Mouse (Mus musculus): ENCODE measurements at regions not wholly inside any gene's neighbourhood (a gene's known extent, or its start where the extent isn't known, plus 50 kb on each side); places are given as distances from the start of the nearest gene placed in this dataset.

- 91% methylated on average over 9 of the region's 9 CpGs for WGBS
- DNase-seq (ENCODE audit: low spot score) (no peak), ATAC-seq (ENCODE audit: low FRiP score) (no peak)
- no peak overlapping the region for H3K4me3 ChIP-seq (ENCODE audit: low read depth, low read length)
- H3K27ac ChIP-seq (ENCODE audit: low read depth, low read length), result no peak overlapping the region
- H3K9me3 ChIP-seq (ENCODE audit: low read length), result no peaks in the 10 kb centered on the region
- H3K4me1 ChIP-seq (ENCODE audit: insufficient read depth, low read length), result no peaks in the 10 kb centered on the region
- no peaks in the 10 kb centered on the region for H3K27me3 ChIP-seq (ENCODE audit: insufficient read depth, low read length)
- TF ChIP-seq CTCF (IDR thresholded peaks at IDR 0.05), result no peak
- no peak overlapping the region for H3K9ac ChIP-seq (replicated peaks; ENCODE audit: low read length, poor library complexity, severe bottlenecking)
- no peak overlapping the region for H3K4me2 ChIP-seq (ENCODE audit: low read depth, low read length, poor library complexity, severe bottlenecking)
- no peaks in the 10 kb centered on the region for H3K36me3 ChIP-seq (ENCODE audit: insufficient read depth, low read length)
These were observed 66.3 kb downstream of the Gpr6 start for GRCm38 (mm10) chr10:41005776-41006175.

GRCm38 (mm10) chr10:41004753-41005152, 67.3 kb downstream of the Gpr6 start:
- DNase-seq (ENCODE audit: low spot score) (no peak), ATAC-seq (ENCODE audit: low FRiP score) (0 out of 2 replicates have a peak, but pooled peaks have one; percentile 31)
- Histone ChIP-seq H3K27ac (ENCODE audit: low read depth, low read length) (no peak overlapping the region), H3K27me3 (ENCODE audit: insufficient read depth, low read length) (no peaks in the 10 kb centered on the region), H3K4me2 (ENCODE audit: low read depth, low read length, poor library complexity, severe bottlenecking) (no peak overlapping the region), H3K4me3 (ENCODE audit: low read depth, low read length) (no peak overlapping the region), H3K36me3 (ENCODE audit: insufficient read depth, low read length) (no peaks in the 10 kb centered on the region), H3K9me3 (ENCODE audit: low read length) (no peaks in the 10 kb centered on the region), H3K4me1 (ENCODE audit: insufficient read depth, low read length) (no peaks in the 10 kb centered on the region), H3K9ac (replicated peaks; ENCODE audit: low read length, poor library complexity, severe bottlenecking) (no peak overlapping the region)
- 59% methylated on average over 3 of the region's 3 CpGs for WGBS
- no peak for TF ChIP-seq CTCF (IDR thresholded peaks at IDR 0.05)

GRCm38 (mm10) chr10:41004044-41004689, 67.9 kb downstream of the Gpr6 start:
- peak; percentile 86 for ATAC-seq (ENCODE audit: low FRiP score)
- TF ChIP-seq CTCF (IDR thresholded peaks at IDR 0.05), result peak; percentile 97
- peak; percentile 96 for DNase-seq (ENCODE audit: low spot score)
- Histone ChIP-seq H3K9ac (replicated peaks; ENCODE audit: low read length, poor library complexity, severe bottlenecking) (no peak overlapping the region), H3K36me3 (ENCODE audit: insufficient read depth, low read length) (no peaks in the 10 kb centered on the region), H3K4me3 (ENCODE audit: low read depth, low read length) (no peak overlapping the region), H3K9me3 (ENCODE audit: low read length) (no peaks in the 10 kb centered on the region), H3K4me1 (ENCODE audit: insufficient read depth, low read length) (no peaks in the 10 kb centered on the region), H3K27me3 (ENCODE audit: insufficient read depth, low read length) (no peaks in the 10 kb centered on the region), H3K4me2 (ENCODE audit: low read depth, low read length, poor library complexity, severe bottlenecking) (no peak overlapping the region), H3K27ac (ENCODE audit: low read depth, low read length) (no peak overlapping the region)
- 28% methylated on average over 7 of the region's 7 CpGs for WGBS

GRCm38 (mm10) chr10:41003197-41003596, 68.9 kb downstream of the Gpr6 start:
- TF ChIP-seq CTCF (IDR thresholded peaks at IDR 0.05), result no peak
- no peaks in the 10 kb centered on the region for H3K9me3 ChIP-seq (ENCODE audit: low read length)
- no peaks in the 10 kb centered on the region for H3K36me3 ChIP-seq (ENCODE audit: insufficient read depth, low read length)
- no peak overlapping the region for H3K9ac ChIP-seq (replicated peaks; ENCODE audit: low read length, poor library complexity, severe bottlenecking)
- H3K27me3 ChIP-seq (ENCODE audit: insufficient read depth, low read length), result no peaks in the 10 kb centered on the region
- no peak overlapping the region for H3K27ac ChIP-seq (ENCODE audit: low read depth, low read length)
- ATAC-seq (ENCODE audit: low FRiP score) (no peak), DNase-seq (ENCODE audit: low spot score) (no peak)
- no peak overlapping the region for H3K4me3 ChIP-seq (ENCODE audit: low read depth, low read length)
- WGBS, result 89% methylated on average over 3 of the region's 3 CpGs
- no peaks in the 10 kb centered on the region for H3K4me1 ChIP-seq (ENCODE audit: insufficient read depth, low read length)
- no peak overlapping the region for H3K4me2 ChIP-seq (ENCODE audit: low read depth, low read length, poor library complexity, severe bottlenecking)

- no peak overlapping the region for H3K9ac ChIP-seq (replicated peaks; ENCODE audit: low read length, poor library complexity, severe bottlenecking)
- H3K4me3 ChIP-seq (ENCODE audit: low read depth, low read length), result no peak overlapping the region
- no peak overlapping the region for H3K27ac ChIP-seq (ENCODE audit: low read depth, low read length)
- H3K4me1 ChIP-seq (ENCODE audit: insufficient read depth, low read length), result no peaks in the 10 kb centered on the region
- no peaks in the 10 kb centered on the region for H3K27me3 ChIP-seq (ENCODE audit: insufficient read depth, low read length)
- ATAC-seq (ENCODE audit: low FRiP score), result no peak
- 89% methylated on average over 4 of the region's 4 CpGs for WGBS
- TF ChIP-seq CTCF (IDR thresholded peaks at IDR 0.05), result no peak
- no peak overlapping the region for H3K4me2 ChIP-seq (ENCODE audit: low read depth, low read length, poor library complexity, severe bottlenecking)
- no peaks in the 10 kb centered on the region for H3K9me3 ChIP-seq (ENCODE audit: low read length)
- DNase-seq (ENCODE audit: low spot score), result no peak
- no peaks in the 10 kb centered on the region for H3K36me3 ChIP-seq (ENCODE audit: insufficient read depth, low read length)
These were observed 71.1 kb downstream of the Gpr6 start for GRCm38 (mm10) chr10:41000965-41001364.

GRCm38 (mm10) chr10:40999486-40999885, 72.6 kb downstream of the Gpr6 start:
- ATAC-seq (ENCODE audit: low FRiP score), result no peak
- H3K9me3 ChIP-seq (ENCODE audit: low read length), result no peaks in the 10 kb centered on the region
- H3K4me2 ChIP-seq (ENCODE audit: low read depth, low read length, poor library complexity, severe bottlenecking), result no peak overlapping the region
- H3K4me3 ChIP-seq (ENCODE audit: low read depth, low read length), result no peak overlapping the region
- no peaks in the 10 kb centered on the region for H3K27me3 ChIP-seq (ENCODE audit: insufficient read depth, low read length)
- no peak for TF ChIP-seq CTCF (IDR thresholded peaks at IDR 0.05)
- no peak overlapping the region for H3K27ac ChIP-seq (ENCODE audit: low read depth, low read length)
- H3K4me1 ChIP-seq (ENCODE audit: insufficient read depth, low read length), result no peaks in the 10 kb centered on the region
- no peak overlapping the region for H3K9ac ChIP-seq (replicated peaks; ENCODE audit: low read length, poor library complexity, severe bottlenecking)
- no peak for DNase-seq (ENCODE audit: low spot score)
- WGBS, result 89% methylated on average over 12 of the region's 12 CpGs
- H3K36me3 ChIP-seq (ENCODE audit: insufficient read depth, low read length), result no peaks in the 10 kb centered on the region
